Mouse (Mus musculus) c-Kit-negative CD71-positive TER-119-positive erythroid progenitor cells, embryonic 14.5 days (primary cell): ENCODE measurements around the gene Cox4i2.
A peak's percentile ranks its signal among the peaks of the same experiment; 100 is the strongest.

ENCODE experiments used
- DNase-seq: peaks from one replicate; pipeline ENCODE4 v3.0.0-alpha.2; 2013; ENCODE audit warnings: low read depth, low spot score

Gene Cox4i2

GRCm38 (mm10) chr2:152734501-152734900, 19.5 kb upstream of the Cox4i2 start:
- DNase-seq: no peak

GRCm38 (mm10) chr2:152734984-152735383, 19.0 kb upstream of the Cox4i2 start:
- DNase-seq: no peak

GRCm38 (mm10) chr2:152736090-152736601, 17.8 kb upstream of the Cox4i2 start, which contains the start of gene Id1:
Id1 (plus strand) TSS chr2:152736251.
- DNase-seq: peak; percentile 80

DNA sequence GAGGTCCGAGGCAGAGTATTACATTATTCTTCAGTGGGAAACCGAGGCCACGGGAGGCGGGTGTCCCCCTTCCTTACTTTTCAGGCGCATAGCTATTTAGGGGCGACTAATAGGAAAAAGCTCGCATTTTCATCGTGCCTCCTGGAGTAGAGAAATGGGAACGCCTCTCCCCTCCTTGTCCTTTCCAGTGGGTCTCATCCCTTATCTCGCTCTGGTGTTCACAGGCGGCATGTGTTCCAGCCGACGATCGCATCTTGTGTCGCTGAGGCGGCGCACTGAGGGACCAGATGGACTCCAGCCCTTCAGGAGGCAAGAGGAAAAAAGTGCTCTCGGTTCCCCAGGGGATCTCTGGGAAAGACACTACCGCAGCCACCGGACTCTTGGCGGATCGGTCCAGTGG, 17.2 kb upstream of the Cox4i2 start:
- no peak for DNase-seq

DNA sequence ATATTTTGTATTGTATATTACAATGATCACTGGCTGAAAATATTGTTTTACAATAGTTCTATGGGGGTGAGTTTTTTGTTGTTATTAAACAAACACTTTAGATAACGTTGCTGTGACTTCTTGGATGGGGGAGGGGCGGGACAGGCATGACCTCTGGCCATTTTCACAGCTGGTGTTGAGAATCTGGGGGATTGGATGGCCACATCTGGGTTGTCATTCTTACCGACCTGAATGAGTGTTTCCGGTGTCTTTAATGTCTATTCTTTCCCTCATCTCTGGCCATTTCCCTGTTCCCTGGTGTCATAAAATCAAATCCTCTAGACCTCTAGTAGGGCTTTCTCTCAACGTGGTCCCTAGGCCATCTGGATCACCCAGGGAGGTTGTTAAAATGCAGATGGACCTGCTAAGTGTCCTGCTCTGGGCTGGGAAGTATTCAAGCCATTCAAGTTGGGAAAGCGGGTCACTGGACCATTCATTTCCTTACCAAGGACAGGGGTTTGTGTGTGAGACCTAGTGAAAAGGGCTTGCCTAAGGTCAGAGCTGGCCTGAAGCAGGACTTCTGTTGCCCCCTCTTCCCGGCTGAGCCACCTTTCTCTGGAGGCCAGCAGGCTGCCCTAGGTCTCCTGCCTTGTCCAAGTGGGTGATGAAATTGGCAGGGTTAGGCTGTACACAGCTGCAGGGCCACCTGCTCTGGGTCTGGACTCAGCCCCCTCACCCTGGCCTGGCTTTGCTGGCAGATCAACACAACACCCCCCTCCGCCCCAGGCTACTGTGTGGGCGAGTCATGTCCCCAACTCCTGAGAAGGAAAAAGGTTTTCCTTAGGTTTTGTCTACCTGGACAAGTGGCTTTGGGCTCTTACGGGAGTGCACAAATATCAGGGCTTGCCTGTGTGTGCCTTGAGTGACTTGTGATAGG, 16.4 kb upstream of the Cox4i2 start:
- DNase-seq: no peak

GRCm38 (mm10) chr2:152738341-152738740, 15.6 kb upstream of the Cox4i2 start:
- no peak for DNase-seq

DNA sequence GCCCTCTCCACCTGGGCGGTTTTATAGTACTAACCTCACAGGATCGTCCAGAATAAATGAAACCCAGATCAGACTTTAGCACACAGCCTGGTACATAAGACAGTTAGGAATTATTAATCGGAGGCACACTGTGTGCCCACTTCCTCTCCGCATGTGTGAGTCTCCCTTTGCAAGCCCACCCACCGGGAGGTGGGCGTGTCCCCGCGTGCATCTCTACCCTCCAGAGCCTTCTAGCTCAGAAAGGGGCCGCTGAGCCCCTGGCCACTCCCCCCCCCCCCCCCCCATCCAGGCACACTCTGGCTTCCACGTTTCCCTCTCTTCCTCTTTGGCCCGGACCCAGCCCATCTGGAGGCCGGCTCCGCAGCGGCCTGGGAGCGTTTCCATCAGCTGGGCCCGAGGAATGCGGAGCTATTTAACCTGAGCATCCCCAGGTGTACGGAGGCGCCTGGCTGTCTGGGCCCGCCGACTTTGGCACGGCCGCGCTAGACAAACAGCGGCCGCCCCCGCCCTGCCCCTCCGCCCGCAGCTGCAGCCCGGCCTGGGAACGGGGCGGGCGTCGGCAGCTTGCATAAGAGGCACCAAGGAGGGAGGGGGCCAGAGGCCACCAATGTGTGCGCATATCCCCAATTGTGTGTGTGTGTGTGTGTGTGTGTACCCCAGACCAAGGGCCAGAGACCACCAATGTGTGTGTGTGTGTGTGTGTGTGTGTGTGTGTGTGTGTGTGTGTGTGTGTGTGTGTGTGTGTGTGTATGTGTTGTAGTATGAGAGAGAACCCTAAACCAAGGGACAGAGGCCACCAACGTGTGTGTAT, 14.7 kb upstream of the Cox4i2 start:
- no peak for DNase-seq

DNA sequence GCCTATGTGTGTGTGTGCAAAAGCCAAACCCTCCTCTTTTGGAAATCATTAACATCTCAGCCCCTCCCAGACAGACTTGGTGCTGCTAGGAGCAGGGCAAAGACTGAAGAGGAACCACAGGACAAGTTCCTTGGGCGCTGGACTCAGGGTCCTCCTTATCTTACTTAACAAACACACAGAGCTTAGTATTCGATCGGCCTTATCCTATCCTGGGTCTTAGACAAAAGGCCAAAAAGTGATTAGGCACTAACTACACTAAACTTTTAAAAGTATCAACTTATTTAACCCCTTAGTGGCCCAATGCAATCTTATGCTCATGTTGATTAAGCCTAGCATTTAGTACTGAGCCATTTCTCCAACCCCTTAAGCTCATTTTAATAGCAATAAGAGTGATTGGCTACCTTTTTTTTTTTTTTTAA, 14.1 kb upstream of the Cox4i2 start:
- DNase-seq: no peak

DNA sequence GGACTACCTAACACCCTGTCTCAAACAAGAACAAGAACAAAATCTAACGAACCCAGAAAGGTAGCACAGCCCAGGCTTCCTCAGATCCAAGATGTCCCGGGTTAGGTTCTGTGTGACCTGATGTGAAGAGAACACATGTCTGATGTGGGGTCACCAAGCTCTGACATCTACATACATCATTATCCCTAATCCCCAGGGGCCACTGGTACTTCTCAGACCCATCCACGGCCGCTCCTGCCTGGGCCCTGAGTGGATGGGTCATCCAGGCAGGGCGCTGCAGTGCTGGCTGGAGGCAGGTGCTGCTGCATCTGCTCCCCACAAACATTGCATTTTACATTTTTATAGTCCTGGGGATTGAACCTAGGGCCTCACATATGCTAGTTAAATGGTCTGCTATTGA, 13.5 kb upstream of the Cox4i2 start:
- no peak for DNase-seq

DNA sequence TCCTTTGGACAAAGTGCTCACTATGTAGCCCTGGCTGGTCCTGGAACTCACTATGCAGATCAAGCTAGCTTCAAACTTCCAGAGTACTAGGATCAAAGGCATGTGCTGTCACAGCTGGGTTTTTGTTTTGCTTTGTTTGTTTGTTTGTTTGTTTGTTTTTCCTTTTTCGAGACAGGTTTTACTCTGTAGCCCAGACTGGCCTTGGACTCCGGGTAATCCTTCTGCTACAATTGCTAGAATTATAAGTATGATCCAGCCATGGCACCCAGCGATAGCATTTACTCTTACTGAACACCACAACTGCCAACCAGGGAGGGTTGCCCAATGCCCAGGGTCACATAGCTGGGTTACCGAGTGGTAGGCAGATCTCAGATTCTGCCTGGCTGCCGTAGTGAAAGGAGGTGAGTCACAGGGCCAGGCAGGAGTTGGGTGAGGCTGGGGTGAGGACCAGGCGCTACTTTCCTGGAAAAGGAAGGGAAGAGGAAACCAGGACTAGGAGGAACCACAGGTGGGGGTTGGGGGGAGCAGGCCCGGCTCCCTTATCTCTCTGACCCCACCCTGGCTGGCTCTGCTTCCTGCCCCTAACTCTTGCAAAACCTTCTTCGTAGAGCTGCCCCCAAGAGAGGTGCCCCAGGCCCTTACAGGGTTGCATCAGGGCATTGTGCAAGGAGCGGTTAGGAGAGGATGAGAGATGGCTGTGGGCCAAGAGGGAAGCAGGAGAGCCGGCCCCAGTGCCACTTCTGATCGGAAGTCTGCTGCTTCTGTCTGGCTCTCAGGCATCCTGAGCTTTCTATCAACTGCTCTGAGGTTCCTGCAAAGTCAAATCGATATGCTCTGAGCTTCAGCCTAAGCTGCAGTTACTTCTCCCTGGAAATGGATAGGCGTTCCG, 12.6 kb upstream of the Cox4i2 start:
- DNase-seq: no peak

- DNase-seq: peak; percentile 36
These were observed 11.5 kb upstream of the Cox4i2 start for GRCm38 (mm10) chr2:152742435-152742834.

- DNase-seq: no peak
These were observed 2.8 kb downstream of the Cox4i2 start for GRCm38 (mm10) chr2:152756474-152757393.

GRCm38 (mm10) chr2:152757478-152757877, 3.5 kb downstream of the Cox4i2 start:
- DNase-seq: no peak

GRCm38 (mm10) chr2:152758351-152758750, 4.4 kb downstream of the Cox4i2 start:
- DNase-seq: no peak

- no peak for DNase-seq
These were observed 9.3 kb downstream of the Cox4i2 start for GRCm38 (mm10) chr2:152763310-152763709.

- DNase-seq: no peak
These were observed 10.4 kb downstream of the Cox4i2 start for GRCm38 (mm10) chr2:152764172-152765044.

GRCm38 (mm10) chr2:152765045-152765674, 11.2 kb downstream of the Cox4i2 start:
- no peak for DNase-seq

GRCm38 (mm10) chr2:152766387-152767123, 12.6 kb downstream of the Cox4i2 start:
- DNase-seq: peak; percentile 74
